Mouse (Mus musculus): ENCODE data around the gene Flt1. TPM values are rescaled to one million over a fixed set of nuclear protein-coding genes. Genes with fewer than 3 reads are reported as not detected.

Gene Flt1
- total and polyA plus RNA-seq, 2 experiments from 2014 or later, result 10.0 to 17.7 TPM

- Histone ChIP-seq H3K27me3 (ENCODE audit: insufficient read depth, low read length) (no peaks in the 10 kb centered on the region), H3K27ac (no peak overlapping the region), H3K4me2 (ENCODE audit: low read depth, low read length) (no peak overlapping the region), H3K9ac (replicated peaks; ENCODE audit: low read length) (no peak overlapping the region), H3K4me1 (ENCODE audit: insufficient read depth, low read length) (no peaks in the 10 kb centered on the region), H3K36me3 (ENCODE audit: insufficient read depth, low read length) (peaks cover 35% of the 10 kb centered on the region), H3K4me3 (ENCODE audit: low read length) (no peak overlapping the region), H3K9me3 (ENCODE audit: low read length) (no peaks in the 10 kb centered on the region)
- WGBS, result 91% methylated on average over 12 of the region's 12 CpGs
- no peak for TF ChIP-seq CTCF (IDR thresholded peaks at IDR 0.05; ENCODE audit: low read depth)
- ATAC-seq (no peak), DNase-seq (ENCODE audit: low spot score) (no peak)
Observed at GRCm38 (mm10) chr5:147549016-147549755, 176.6 kb downstream of the Flt1 start.

GRCm38 (mm10) chr5:147545731-147546241, 180.0 kb downstream of the Flt1 start:
- 67% methylated on average over 11 of the region's 11 CpGs for WGBS
- Histone ChIP-seq H3K4me1 (ENCODE audit: insufficient read depth, low read length) (no peaks in the 10 kb centered on the region), H3K4me3 (ENCODE audit: low read length) (no peak overlapping the region), H3K9me3 (ENCODE audit: low read length) (no peaks in the 10 kb centered on the region), H3K36me3 (ENCODE audit: insufficient read depth, low read length) (peaks cover 36% of the 10 kb centered on the region), H3K27me3 (ENCODE audit: insufficient read depth, low read length) (no peaks in the 10 kb centered on the region), H3K27ac (no peak overlapping the region), H3K9ac (replicated peaks; ENCODE audit: low read length) (no peak overlapping the region), H3K4me2 (ENCODE audit: low read depth, low read length) (no peak overlapping the region)
- peak; percentile 74 for TF ChIP-seq CTCF (IDR thresholded peaks at IDR 0.05; ENCODE audit: low read depth)
- ATAC-seq (no peak), DNase-seq (ENCODE audit: low spot score) (peak; percentile 46)

- TF ChIP-seq CTCF (IDR thresholded peaks at IDR 0.05; ENCODE audit: low read depth), result no peak
- Histone ChIP-seq H3K27ac (no peak overlapping the region), H3K4me1 (ENCODE audit: insufficient read depth, low read length) (no peaks in the 10 kb centered on the region), H3K9me3 (ENCODE audit: low read length) (no peaks in the 10 kb centered on the region), H3K4me3 (ENCODE audit: low read length) (no peak overlapping the region), H3K9ac (replicated peaks; ENCODE audit: low read length) (no peak overlapping the region), H3K36me3 (ENCODE audit: insufficient read depth, low read length) (peaks cover 30% of the 10 kb centered on the region), H3K4me2 (ENCODE audit: low read depth, low read length) (no peak overlapping the region), H3K27me3 (ENCODE audit: insufficient read depth, low read length) (no peaks in the 10 kb centered on the region)
- no peak for DNase-seq (ENCODE audit: low spot score)
- WGBS, result 89% methylated on average over 6 of the region's 6 CpGs
- ATAC-seq, result no peak
Observed at GRCm38 (mm10) chr5:147542291-147542690, 183.5 kb downstream of the Flt1 start.

GRCm38 (mm10) chr5:147539815-147540214, 186.0 kb downstream of the Flt1 start:
- Histone ChIP-seq H3K27ac (no peak overlapping the region), H3K27me3 (ENCODE audit: insufficient read depth, low read length) (no peaks in the 10 kb centered on the region), H3K9ac (replicated peaks; ENCODE audit: low read length) (no peak overlapping the region), H3K4me1 (ENCODE audit: insufficient read depth, low read length) (no peaks in the 10 kb centered on the region), H3K9me3 (ENCODE audit: low read length) (no peaks in the 10 kb centered on the region), H3K4me3 (ENCODE audit: low read length) (no peak overlapping the region), H3K36me3 (ENCODE audit: insufficient read depth, low read length) (peaks cover 21% of the 10 kb centered on the region), H3K4me2 (ENCODE audit: low read depth, low read length) (no peak overlapping the region)
- WGBS, result 92% methylated on average over 4 of the region's 4 CpGs
- DNase-seq (ENCODE audit: low spot score) (no peak), ATAC-seq (no peak)
- no peak for TF ChIP-seq CTCF (IDR thresholded peaks at IDR 0.05; ENCODE audit: low read depth)

GRCm38 (mm10) chr5:147539409-147539808, 186.4 kb downstream of the Flt1 start:
- TF ChIP-seq CTCF (IDR thresholded peaks at IDR 0.05; ENCODE audit: low read depth), result no peak
- Histone ChIP-seq H3K36me3 (ENCODE audit: insufficient read depth, low read length) (peaks cover 21% of the 10 kb centered on the region), H3K9me3 (ENCODE audit: low read length) (no peaks in the 10 kb centered on the region), H3K4me3 (ENCODE audit: low read length) (no peak overlapping the region), H3K4me2 (ENCODE audit: low read depth, low read length) (no peak overlapping the region), H3K9ac (replicated peaks; ENCODE audit: low read length) (no peak overlapping the region), H3K27me3 (ENCODE audit: insufficient read depth, low read length) (no peaks in the 10 kb centered on the region), H3K27ac (no peak overlapping the region), H3K4me1 (ENCODE audit: insufficient read depth, low read length) (no peaks in the 10 kb centered on the region)
- WGBS, result 95% methylated on average over 4 of the region's 4 CpGs
- no peak for DNase-seq (ENCODE audit: low spot score)
- no peak for ATAC-seq

GRCm38 (mm10) chr5:147532031-147532430, 193.8 kb downstream of the Flt1 start:
- ATAC-seq (no peak), DNase-seq (ENCODE audit: low spot score) (no peak)
- Histone ChIP-seq H3K36me3 (ENCODE audit: insufficient read depth, low read length) (no peaks in the 10 kb centered on the region), H3K4me2 (ENCODE audit: low read depth, low read length) (no peak overlapping the region), H3K4me3 (ENCODE audit: low read length) (no peak overlapping the region), H3K4me1 (ENCODE audit: insufficient read depth, low read length) (no peaks in the 10 kb centered on the region), H3K9ac (replicated peaks; ENCODE audit: low read length) (no peak overlapping the region), H3K9me3 (ENCODE audit: low read length) (no peaks in the 10 kb centered on the region), H3K27ac (no peak overlapping the region), H3K27me3 (ENCODE audit: insufficient read depth, low read length) (no peaks in the 10 kb centered on the region)
- no peak for TF ChIP-seq CTCF (IDR thresholded peaks at IDR 0.05; ENCODE audit: low read depth)
- 95% methylated on average over 6 of the region's 6 CpGs for WGBS

- Histone ChIP-seq H3K27ac (no peak overlapping the region), H3K4me2 (ENCODE audit: low read depth, low read length) (no peak overlapping the region), H3K4me3 (ENCODE audit: low read length) (no peak overlapping the region), H3K9me3 (ENCODE audit: low read length) (no peaks in the 10 kb centered on the region), H3K36me3 (ENCODE audit: insufficient read depth, low read length) (no peaks in the 10 kb centered on the region), H3K9ac (replicated peaks; ENCODE audit: low read length) (no peak overlapping the region), H3K27me3 (ENCODE audit: insufficient read depth, low read length) (no peaks in the 10 kb centered on the region), H3K4me1 (ENCODE audit: insufficient read depth, low read length) (no peaks in the 10 kb centered on the region)
- no peak for TF ChIP-seq CTCF (IDR thresholded peaks at IDR 0.05; ENCODE audit: low read depth)
- WGBS, result 83% methylated on average over 3 of the region's 3 CpGs
- DNase-seq (ENCODE audit: low spot score) (no peak), ATAC-seq (no peak)
Observed at GRCm38 (mm10) chr5:147527788-147528187, 198.0 kb downstream of the Flt1 start.

All from hindbrain, postnatal 0 days (tissue).